Mouse (Mus musculus) heart, postnatal 0 days (tissue): ENCODE results near the gene Rnf135. TPM values are rescaled to one million over a fixed set of nuclear protein-coding genes. Genes with fewer than 3 reads are reported as not detected.

Experiments used
- ATAC-seq: fragments of 200-750 bp; cut with Nextera tagmentation; 2 replicates; pipeline ENCODE4 v1.8.0; 2017; ENCODE audit warnings: low read depth, moderate number of reproducible peaks, moderate library complexity; ENCODE audit not compliant: insufficient read depth
- DNase-seq: peaks from one replicate; pipeline ENCODE4 v3.0.0-alpha.2; 2016; ENCODE audit warnings: low spot score
- H3K27ac ChIP-seq: fragments of 300-500 bp; sonication (generic); 2 replicates; pipeline ENCODE4 v1.5.1; 2014; ENCODE audit warnings: low read depth, mild to moderate bottlenecking
- H3K27me3 ChIP-seq: fragments of 300-500 bp; sonication (generic); 2 replicates; pipeline ENCODE4 v1.6.1; 2014; ENCODE audit warnings: low read length, mixed read lengths; ENCODE audit not compliant: control insufficient read depth, insufficient read depth
- H3K36me3 ChIP-seq: fragments of 300-500 bp; sonication (generic); replicated peaks from 2 replicates; pipeline ENCODE4 v1.6.1; 2014; ENCODE audit warnings: low read length, mixed read lengths; ENCODE audit not compliant: control insufficient read depth, insufficient read depth
- H3K4me1 ChIP-seq: fragments of 300-500 bp; sonication (generic); 2 replicates; pipeline ENCODE4 v1.6.1; 2014; ENCODE audit warnings: antibody characterized with exemption; ENCODE audit not compliant: control insufficient read depth, insufficient read depth
- H3K4me2 ChIP-seq: fragments of 300-500 bp; sonication (generic); 2 replicates; pipeline ENCODE4 v1.6.1; 2014; ENCODE audit warnings: low read depth, mild to moderate bottlenecking, low read length, moderate library complexity
- H3K4me3 ChIP-seq: fragments of 300-500 bp; sonication (generic); 2 replicates; pipeline ENCODE4 v1.5.1; 2014; ENCODE audit warnings: low read depth, low read length
- H3K9ac ChIP-seq: fragments of 300-500 bp; sonication (generic); replicated peaks from 2 replicates; pipeline ENCODE4 v1.6.1; 2014; ENCODE audit warnings: low read depth, low read length, mixed read lengths
- H3K9me3 ChIP-seq: fragments of 300-500 bp; sonication (generic); replicated peaks from 2 replicates; pipeline ENCODE4 v1.6.1; 2016; ENCODE audit warnings: low read length; ENCODE audit not compliant: control insufficient read depth
- CTCF ChIP-seq: IDR thresholded peaks from 2 replicates; pipeline ENCODE4 v1.5.1; 2016; ENCODE audit warnings: antibody characterized with exemption, control low read depth, low read depth
- EP300 ChIP-seq: IDR thresholded peaks from 2 replicates; pipeline ENCODE4 v1.6.1; 2016; ENCODE audit warnings: antibody characterized with exemption, low read depth
- WGBS: fragments of 180-500 bp; shearing (Covaris S2); extraction: QIAGEN DNeasy Blood & Tissue Kit; methylation state at CpG from one replicate; pipeline ENCODE4 v1.1.7; 2014; 5-methylcytosine and 5-hydroxymethylcytosine counted together
- polyA plus RNA-seq: library from polyadenylated mRNA; unstranded; fragments of >200 nt; fragmentation: Nextera tagmentation; extraction: Ambion mirVana; gene quantifications from 2 replicates; pipeline ENCODE4 v1.2.1, GENCODE M21; 2015
- total RNA-seq: library from RNA; depleted of rRNA; stranded (reverse); fragments of >200 nt; gene quantifications from 2 replicates; pipeline ENCODE4 v1.2.3, GENCODE M21; 2014; ENCODE audit warnings: low replicate concordance; rRNA removed

Rnf135 gene
- total and polyA plus RNA-seq, 2 experiments from 2014 or later = 10.2 to 12.9 TPM

DNA sequence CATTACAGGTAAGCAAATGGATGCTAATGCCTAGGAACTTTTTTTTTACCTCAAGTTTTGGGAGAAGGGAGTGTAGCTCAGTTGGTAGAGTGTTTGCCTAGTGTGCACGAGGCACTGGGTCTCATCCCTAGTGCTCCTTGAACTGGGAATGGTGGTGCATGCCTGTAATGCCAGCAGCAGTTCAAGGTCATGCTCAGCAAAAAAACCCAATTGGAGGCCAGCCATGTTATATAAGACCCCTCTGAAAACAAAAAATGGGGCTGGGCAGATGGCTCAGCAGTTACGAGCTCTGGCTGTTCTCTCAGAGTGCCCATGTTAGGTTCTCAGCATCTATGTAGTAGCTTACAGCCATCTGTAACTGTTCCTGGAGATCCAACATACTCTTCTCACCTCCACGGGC is 64.9 kb downstream of the Rnf135 start:
- WGBS = 86% methylated on average over 3 of the region's 3 CpGs
- ATAC-seq (no peak), DNase-seq (no peak)
- Histone ChIP-seq H3K27me3 (no peaks in the 10 kb centered on the region), H3K4me1 (peaks cover 8% of the 10 kb centered on the region; the same call in 1 of the 2 replicates), H3K36me3 (peaks cover 65% of the 10 kb centered on the region), H3K9ac (no peak overlapping the region), H3K4me2 (no peak overlapping the region), H3K4me3 (no peak overlapping the region), H3K27ac (no peak overlapping the region), H3K9me3 (no peaks in the 10 kb centered on the region)
- no peak for TF ChIP-seq CTCF
- no peak for TF ChIP-seq EP300

Other genes with a start within 250 kb of the Rnf135 start
- 7.0 and 8.7 TPM in 2 replicates for gene Utp6, start 221.5 kb upstream of the Rnf135 start, total RNA-seq
- gene Utp6, start 221.5 kb upstream of the Rnf135 start, polyA plus RNA-seq = 21.7 and 22.4 TPM in 2 replicates
- 17.3 and 23.0 TPM in 2 replicates for gene Suz12, start 190.7 kb upstream of the Rnf135 start, total RNA-seq
- 9.2 and 9.4 TPM in 2 replicates for gene Suz12, start 190.7 kb upstream of the Rnf135 start, polyA plus RNA-seq
- 12.6 and 28.0 TPM in 2 replicates for gene Crlf3, start 102.9 kb upstream of the Rnf135 start, total RNA-seq
- 19.7 and 22.3 TPM in 2 replicates for gene Crlf3, start 102.9 kb upstream of the Rnf135 start, polyA plus RNA-seq
- gene Atad5, start 94.5 kb upstream of the Rnf135 start, total RNA-seq = 3.3 and 4.2 TPM in 2 replicates
- gene Atad5, start 94.5 kb upstream of the Rnf135 start, polyA plus RNA-seq = 1.5 and 1.8 TPM in 2 replicates
- gene Tefm, start 41.7 kb upstream of the Rnf135 start, total RNA-seq = 32.4 and 40.3 TPM in 2 replicates
- 37.6 and 39.9 TPM in 2 replicates for gene Tefm, start 41.7 kb upstream of the Rnf135 start, polyA plus RNA-seq
- gene Adap2, start 29.7 kb upstream of the Rnf135 start, total RNA-seq = 17.0 and 20.0 TPM in 2 replicates
- gene Adap2, start 29.7 kb upstream of the Rnf135 start, polyA plus RNA-seq = 2.1 and 3.0 TPM in 2 replicates
- gene Rhot1, start 25.2 kb downstream of the Rnf135 start, total RNA-seq = 77.3 and 89.3 TPM in 2 replicates
- 48.8 and 53.8 TPM in 2 replicates for gene Rhot1, start 25.2 kb downstream of the Rnf135 start, polyA plus RNA-seq
- gene Rhbdl3, start 117.1 kb downstream of the Rnf135 start, total RNA-seq = 0.66 and 2.1 TPM in 2 replicates
- 0.38 and 0.75 TPM in 2 replicates for gene Rhbdl3, start 117.1 kb downstream of the Rnf135 start, polyA plus RNA-seq
- 9.2 and 36.9 TPM in 2 replicates for gene 5730455P16Rik, start 194.2 kb downstream of the Rnf135 start, total RNA-seq
- 20.2 and 20.3 TPM in 2 replicates for gene 5730455P16Rik, start 194.2 kb downstream of the Rnf135 start, polyA plus RNA-seq
- 185 and 196 TPM in 2 replicates for gene Zfp207, start 199.4 kb downstream of the Rnf135 start, total RNA-seq
- 114 and 122 TPM in 2 replicates for gene Zfp207, start 199.4 kb downstream of the Rnf135 start, polyA plus RNA-seq
- gene Psmd11, start 244.8 kb downstream of the Rnf135 start, total RNA-seq = 36.0 and 40.8 TPM in 2 replicates
- 184 and 187 TPM in 2 replicates for gene Psmd11, start 244.8 kb downstream of the Rnf135 start, polyA plus RNA-seq